Mouse (Mus musculus) midbrain, embryonic 16.5 days (tissue): ENCODE data around the gene Wdr59. TPM values are rescaled to one million over a fixed set of nuclear protein-coding genes. Genes with fewer than 3 reads are reported as not detected.
A peak's percentile ranks its signal among the peaks of the same experiment; 100 is the strongest.

ENCODE experiments used
- ATAC-seq: fragments of 200-750 bp; cut with Nextera tagmentation; 2 replicates; pipeline ENCODE4 v1.8.0; 2017; ENCODE audit warnings: moderate TSS enrichment
- H3K27ac ChIP-seq: fragments of 300-500 bp; sonication (generic); 2 replicates; pipeline ENCODE4 v1.5.1; 2014; ENCODE audit warnings: mild to moderate bottlenecking, low read length, mixed read lengths
- H3K27me3 ChIP-seq: fragments of 300-500 bp; sonication (generic); 2 replicates; pipeline ENCODE4 v1.6.1; 2014; ENCODE audit warnings: low read depth, low read length, mixed read lengths; ENCODE audit not compliant: control insufficient read depth, insufficient read depth
- H3K36me3 ChIP-seq: fragments of 300-500 bp; sonication (generic); 2 replicates; pipeline ENCODE4 v1.6.1; 2014; ENCODE audit warnings: mild to moderate bottlenecking, low read length, moderate library complexity, mixed read lengths; ENCODE audit not compliant: control insufficient read depth, insufficient read depth
- H3K4me1 ChIP-seq: fragments of 300-500 bp; sonication (generic); 2 replicates; pipeline ENCODE4 v1.6.1; 2014; ENCODE audit warnings: mild to moderate bottlenecking, low read length, mixed read lengths; ENCODE audit not compliant: control insufficient read depth, insufficient read depth
- H3K4me2 ChIP-seq: fragments of 300-500 bp; sonication (generic); 2 replicates; pipeline ENCODE4 v1.6.1; 2014; ENCODE audit warnings: mild to moderate bottlenecking, low read length, mixed read lengths
- H3K4me3 ChIP-seq: fragments of 300-500 bp; sonication (generic); 2 replicates; pipeline ENCODE4 v1.5.1; 2014; ENCODE audit warnings: low read depth, mild to moderate bottlenecking, low read length, moderate library complexity, mixed read lengths
- H3K9ac ChIP-seq: fragments of 300-500 bp; sonication (generic); 2 replicates; pipeline ENCODE4 v1.6.1; 2014; ENCODE audit warnings: low read depth, low read length, mixed read lengths
- H3K9me3 ChIP-seq: fragments of 300-500 bp; sonication (generic); replicated peaks from 2 replicates; pipeline ENCODE4 v1.6.1; 2014; ENCODE audit warnings: mild to moderate bottlenecking, low read length, mixed read lengths; ENCODE audit not compliant: control insufficient read depth, poor library complexity, severe bottlenecking
- WGBS: fragments of 180-500 bp; shearing (Covaris S2); extraction: QIAGEN DNeasy Blood & Tissue Kit; methylation state at CpG from one replicate; pipeline ENCODE4 v1.1.7; 2014; 5-methylcytosine and 5-hydroxymethylcytosine counted together
- polyA plus RNA-seq: library from polyadenylated mRNA; unstranded; fragments of >200 nt; fragmentation: Nextera tagmentation; extraction: Ambion mirVana; gene quantifications from 2 replicates; pipeline ENCODE4 v1.2.1, GENCODE M21; 2015

The Wdr59 gene
- polyA plus RNA-seq = 8.0 and 9.1 TPM in 2 replicates

DNA sequence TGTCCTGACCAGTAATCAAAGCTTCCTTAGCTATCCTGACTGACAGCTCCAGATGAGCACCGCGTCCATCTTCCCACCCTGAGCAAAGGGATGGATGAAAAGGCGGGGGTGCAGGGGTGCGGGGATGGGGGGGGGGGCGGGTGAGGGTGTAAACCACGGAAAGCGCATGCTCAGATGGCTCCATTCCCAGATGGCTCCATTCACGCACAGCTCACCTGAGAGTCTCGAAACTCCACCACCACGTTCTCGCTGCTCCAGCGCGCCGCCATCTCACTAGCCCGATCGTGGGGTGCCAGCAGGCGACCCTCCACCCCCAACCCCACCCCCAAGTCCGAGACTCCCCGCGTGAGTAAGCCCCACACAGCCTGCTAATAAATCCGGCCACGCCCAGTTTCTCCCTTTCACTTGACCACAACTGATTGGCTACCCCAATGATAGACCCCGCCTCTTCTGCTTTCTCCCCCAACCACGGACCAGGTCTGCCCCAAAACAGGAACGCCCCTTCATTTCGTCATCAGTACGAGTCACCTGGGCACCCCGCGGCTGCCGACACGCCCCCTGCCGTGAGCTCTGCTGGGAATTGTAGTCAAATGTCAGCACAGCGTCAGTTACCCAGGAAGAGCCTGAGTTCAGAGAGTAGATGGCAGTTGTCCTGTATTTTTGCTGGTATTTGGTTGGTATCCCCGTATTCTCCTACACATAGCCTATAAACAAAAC is at the start of gene Wdr59:
Wdr59 (minus strand) TSS at position 380 of the 717 bp plus-strand sequence.
- no peaks in the 10 kb centered on the region for H3K36me3 ChIP-seq
- peak within 1 kb of the TSS; percentile 62 for H3K4me2 ChIP-seq
- H3K9me3 ChIP-seq = no peaks in the 10 kb centered on the region
- peak within 1 kb of the TSS; percentile 68 for H3K9ac ChIP-seq
- WGBS = under 1% methylated on average over 34 of the region's 34 CpGs
- peak within 1 kb of the TSS; percentile 57 for H3K4me3 ChIP-seq
- peak; percentile 98 for ATAC-seq
- no peaks in the 10 kb centered on the region for H3K27me3 ChIP-seq
- H3K4me1 ChIP-seq = peaks cover 7% of the 10 kb centered on the region
- H3K27ac ChIP-seq = peak within 1 kb of the TSS; percentile 69

DNA sequence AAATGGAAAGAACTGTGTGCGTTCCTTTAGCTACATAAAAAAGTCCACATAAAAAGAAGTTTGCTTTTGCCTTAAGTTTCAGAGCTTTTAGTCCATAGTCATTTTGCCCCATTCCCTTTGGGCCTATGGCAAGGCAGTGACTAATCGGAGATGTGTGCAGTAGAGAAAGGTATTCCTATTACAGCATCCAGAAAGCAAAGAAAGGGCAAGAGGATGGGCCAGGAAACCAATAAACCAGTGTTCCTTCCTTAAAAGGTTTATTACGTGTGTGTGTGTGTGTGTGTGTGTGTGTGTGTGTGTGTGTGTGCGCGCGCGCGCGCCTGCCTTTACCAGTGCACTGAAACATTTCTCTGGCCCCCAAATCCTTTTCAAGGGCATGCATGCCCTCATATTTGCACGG is 49.8 kb upstream of the Wdr59 start:
- no peaks in the 10 kb centered on the region for H3K36me3 ChIP-seq
- H3K27ac ChIP-seq = no peak overlapping the region
- no peak overlapping the region for H3K9ac ChIP-seq
- H3K27me3 ChIP-seq = no peaks in the 10 kb centered on the region
- H3K4me1 ChIP-seq = peaks cover 38% of the 10 kb centered on the region
- ATAC-seq = no peak
- H3K4me2 ChIP-seq = no peak overlapping the region
- H3K9me3 ChIP-seq = no peaks in the 10 kb centered on the region
- no peak overlapping the region for H3K4me3 ChIP-seq
- 84% methylated on average over 10 of the region's 10 CpGs for WGBS

DNA sequence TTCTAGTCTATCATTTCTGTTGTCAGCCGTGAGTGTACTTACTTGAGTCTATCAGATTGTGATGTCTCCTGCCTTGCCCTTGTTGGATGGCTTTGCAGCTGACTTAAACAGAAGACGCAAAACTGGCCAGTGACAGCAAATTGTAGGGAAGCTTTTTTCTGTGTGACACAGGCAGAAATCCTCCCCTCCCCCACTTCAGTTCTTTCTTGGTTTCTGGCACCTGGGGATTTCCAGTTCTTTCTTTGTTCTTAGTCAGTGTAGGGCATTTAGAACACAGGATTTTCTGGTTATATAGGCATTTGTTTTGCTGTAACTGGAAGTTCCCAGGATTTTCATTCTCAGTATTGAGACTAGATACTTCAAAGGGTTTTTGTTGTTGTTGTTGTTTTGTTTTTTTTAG is 48.5 kb upstream of the Wdr59 start:
- ATAC-seq = no peak
- H3K27me3 ChIP-seq = no peaks in the 10 kb centered on the region
- 59% methylated on average over 2 of the region's 2 CpGs for WGBS
- peaks cover 47% of the 10 kb centered on the region for H3K4me1 ChIP-seq
- no peaks in the 10 kb centered on the region for H3K9me3 ChIP-seq
- no peak overlapping the region for H3K4me2 ChIP-seq
- H3K4me3 ChIP-seq = no peak overlapping the region
- H3K9ac ChIP-seq = no peak overlapping the region
- H3K36me3 ChIP-seq = no peaks in the 10 kb centered on the region
- H3K27ac ChIP-seq = 0 out of 2 replicates have a peak overlapping the region, but pooled peaks have one; percentile 3

DNA sequence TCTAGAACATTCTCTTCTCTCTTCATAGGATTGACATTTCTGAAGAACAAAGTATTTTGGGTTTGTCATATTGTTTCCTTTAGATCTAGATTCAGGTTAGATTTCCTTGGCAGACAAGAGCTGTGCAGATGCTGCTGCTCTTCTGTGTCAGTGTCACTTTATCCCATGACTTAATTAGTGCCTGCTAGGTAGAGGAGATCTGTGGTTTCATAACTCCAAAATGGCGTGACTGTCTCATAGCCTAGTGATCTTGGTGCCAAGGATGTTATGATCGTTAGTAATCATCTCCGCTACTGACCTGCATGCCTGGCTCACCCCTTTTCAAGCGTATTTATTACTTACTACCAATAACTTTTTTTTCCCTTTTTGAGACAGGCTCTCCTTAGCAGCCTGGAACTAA is 48.0 kb upstream of the Wdr59 start:
- 80% methylated on average over 4 of the region's 4 CpGs for WGBS
- Histone ChIP-seq H3K36me3 (no peaks in the 10 kb centered on the region), H3K4me3 (no peak overlapping the region), H3K9ac (no peak overlapping the region), H3K4me1 (peaks cover 48% of the 10 kb centered on the region), H3K9me3 (no peaks in the 10 kb centered on the region), H3K4me2 (no peak overlapping the region), H3K27ac (no peak overlapping the region), H3K27me3 (no peaks in the 10 kb centered on the region)
- ATAC-seq = no peak

DNA sequence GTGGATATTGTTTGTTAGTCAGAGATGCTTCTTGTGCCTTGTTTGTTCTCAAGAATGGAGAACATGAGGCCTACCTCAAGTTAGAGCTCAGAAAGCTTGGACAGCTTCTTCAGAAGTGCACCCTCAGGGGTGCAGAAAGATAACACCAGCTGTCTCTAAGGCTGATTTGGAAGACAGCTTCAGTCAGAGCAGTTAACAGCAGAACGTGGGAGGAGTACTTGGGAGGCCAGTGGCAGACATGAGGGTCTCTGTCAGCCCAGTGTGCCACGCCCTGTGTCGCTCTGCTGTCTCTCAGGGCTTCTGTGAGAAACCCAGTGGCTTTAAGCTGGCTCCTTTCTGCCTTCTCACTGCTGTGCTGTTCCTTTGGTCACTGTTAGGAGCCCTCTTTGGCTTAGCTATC is 46.1 kb upstream of the Wdr59 start:
- 67% methylated on average over 3 of the region's 3 CpGs for whole genome bisulfite sequencing

DNA sequence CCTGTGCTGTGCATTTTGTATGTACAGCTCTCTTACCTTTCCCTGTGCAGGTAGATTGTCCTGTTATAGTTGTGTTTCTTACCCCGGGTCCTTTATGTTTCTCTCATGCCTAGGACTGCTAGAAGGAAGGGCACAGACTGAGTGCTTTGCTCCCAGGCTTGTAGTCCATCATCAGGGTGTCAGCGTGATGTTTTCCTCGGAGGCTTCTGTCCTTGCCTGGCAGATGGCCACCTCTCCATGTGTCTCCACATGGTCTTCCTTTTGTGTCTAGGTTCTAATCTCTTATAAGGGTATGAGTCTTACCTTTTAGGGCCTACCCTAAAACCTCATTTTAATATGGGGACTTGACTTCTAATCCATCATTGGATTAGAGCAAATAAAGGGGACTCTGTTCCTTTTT is 45.7 kb upstream of the Wdr59 start:
- H3K36me3 ChIP-seq = no peaks in the 10 kb centered on the region
- H3K4me2 ChIP-seq = no peak overlapping the region
- 64% methylated on average over 3 of the region's 3 CpGs for WGBS
- no peak overlapping the region for H3K4me3 ChIP-seq
- H3K9ac ChIP-seq = no peak overlapping the region
- no peak overlapping the region for H3K27ac ChIP-seq
- peaks cover 38% of the 10 kb centered on the region for H3K4me1 ChIP-seq
- no peak for ATAC-seq
- H3K9me3 ChIP-seq = no peaks in the 10 kb centered on the region
- H3K27me3 ChIP-seq = no peaks in the 10 kb centered on the region

More for the DNA sequence above, 46.1 kb upstream of the Wdr59 start:
- peaks cover 42% of the 10 kb centered on the region for H3K4me1 ChIP-seq
- no peak overlapping the region for H3K27ac ChIP-seq
- no peaks in the 10 kb centered on the region for H3K27me3 ChIP-seq
- H3K36me3 ChIP-seq = no peaks in the 10 kb centered on the region
- H3K4me3 ChIP-seq = no peak overlapping the region
- no peak for ATAC-seq
- H3K9ac ChIP-seq = no peak overlapping the region
- no peak overlapping the region for H3K4me2 ChIP-seq
- no peaks in the 10 kb centered on the region for H3K9me3 ChIP-seq

DNA sequence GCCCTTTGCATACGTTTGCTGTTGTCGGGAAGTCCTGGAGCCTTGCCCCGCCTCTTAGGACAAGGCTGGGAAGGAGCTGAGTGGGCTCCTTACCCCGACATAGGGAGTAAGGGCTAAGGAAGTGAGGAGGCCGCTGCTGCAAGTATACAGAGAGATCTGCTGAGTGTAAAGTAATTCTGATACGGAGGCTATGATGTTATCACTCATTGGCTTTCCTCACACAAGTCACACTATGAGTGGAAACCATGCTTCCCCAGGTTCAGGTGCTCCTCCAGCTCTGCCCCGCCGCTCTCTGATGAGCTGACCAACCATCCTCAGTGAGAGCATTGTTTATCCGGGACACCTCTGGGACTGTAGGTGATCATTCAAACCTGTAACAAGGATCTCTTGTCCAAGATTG is 44.4 kb upstream of the Wdr59 start:
- ATAC-seq = no peak
- H3K27ac ChIP-seq = no peak overlapping the region
- H3K4me1 ChIP-seq = peaks cover 32% of the 10 kb centered on the region
- no peak overlapping the region for H3K4me2 ChIP-seq
- H3K9me3 ChIP-seq = no peaks in the 10 kb centered on the region
- 67% methylated on average over 9 of the region's 9 CpGs for WGBS
- H3K4me3 ChIP-seq = no peak overlapping the region
- no peak overlapping the region for H3K9ac ChIP-seq
- no peaks in the 10 kb centered on the region for H3K27me3 ChIP-seq
- H3K36me3 ChIP-seq = no peaks in the 10 kb centered on the region

DNA sequence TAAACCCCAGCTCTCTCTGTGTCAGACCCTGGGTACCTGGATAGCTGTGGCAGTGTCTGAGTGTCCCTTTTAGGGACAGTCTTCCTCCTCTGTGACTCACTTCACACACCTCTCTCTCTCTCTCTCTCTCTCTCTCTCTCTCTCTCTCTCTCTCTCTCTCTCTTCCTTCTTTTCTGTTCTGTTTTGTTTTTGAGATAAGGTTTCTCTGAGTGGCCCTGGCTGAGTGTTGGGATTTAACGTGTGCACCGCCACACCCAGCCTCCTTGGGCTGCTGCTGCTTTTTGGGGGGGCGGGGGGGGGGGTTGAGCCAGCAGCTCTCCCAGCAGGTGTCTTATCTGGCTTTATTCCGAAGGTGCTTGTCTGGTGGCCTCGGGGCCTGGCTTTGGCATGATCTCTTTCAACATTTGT is 43.9 kb upstream of the Wdr59 start:
- Histone ChIP-seq H3K9me3 (no peaks in the 10 kb centered on the region), H3K4me3 (no peak overlapping the region), H3K27me3 (no peaks in the 10 kb centered on the region), H3K4me1 (peaks cover 32% of the 10 kb centered on the region), H3K27ac (no peak overlapping the region), H3K9ac (no peak overlapping the region), H3K36me3 (no peaks in the 10 kb centered on the region), H3K4me2 (no peak overlapping the region)
- ATAC-seq = no peak
- WGBS = 23% methylated on average over 5 of the region's 5 CpGs

DNA sequence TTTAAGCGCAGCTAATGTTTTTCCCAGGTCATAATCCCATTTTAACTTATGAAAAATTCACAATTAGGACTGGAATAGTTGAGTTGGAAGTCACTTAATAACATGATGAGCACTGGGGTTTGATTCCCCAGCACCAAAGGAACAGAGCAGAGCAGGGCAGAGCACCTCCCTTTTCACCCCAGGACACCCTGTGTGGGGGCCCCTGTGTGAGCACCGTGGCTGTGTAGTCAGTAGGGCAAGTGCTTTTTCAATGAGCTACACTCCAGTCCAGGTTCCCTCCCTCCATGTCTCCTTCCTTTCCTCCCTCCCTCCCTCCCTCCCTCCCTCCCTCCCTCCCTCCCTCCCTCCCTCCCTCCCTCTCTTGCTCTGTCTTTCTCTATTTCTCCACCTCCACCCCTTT is 42.2 kb upstream of the Wdr59 start:
- H3K36me3 ChIP-seq = no peaks in the 10 kb centered on the region
- WGBS = 89% methylated on average over 2 of the region's 2 CpGs
- no peak overlapping the region for H3K4me3 ChIP-seq
- no peak overlapping the region for H3K27ac ChIP-seq
- H3K4me1 ChIP-seq = peaks cover 29% of the 10 kb centered on the region
- no peak for ATAC-seq
- no peak overlapping the region for H3K9ac ChIP-seq
- H3K4me2 ChIP-seq = no peak overlapping the region
- H3K27me3 ChIP-seq = no peaks in the 10 kb centered on the region
- H3K9me3 ChIP-seq = no peaks in the 10 kb centered on the region
